Mouse (Mus musculus) forebrain, embryonic 16.5 days (tissue): ENCODE results near the gene 3110040N11Rik. TPM values are rescaled to one million over a fixed set of nuclear protein-coding genes. Genes with fewer than 3 reads are reported as not detected.

Experiments used
- ATAC-seq: fragments of 200-750 bp; cut with Nextera tagmentation; 2 replicates; pipeline ENCODE4 v1.8.0; 2017; ENCODE audit warnings: mild to moderate bottlenecking, moderate library complexity
- H3K27ac ChIP-seq: fragments of 300-500 bp; sonication (generic); 2 replicates; pipeline ENCODE4 v1.5.1; 2014; ENCODE audit warnings: low read length, control low read depth
- H3K27me3 ChIP-seq: fragments of 300-500 bp; sonication (generic); replicated peaks from 2 replicates; pipeline ENCODE4 v1.6.1; 2014; ENCODE audit warnings: low read length; ENCODE audit not compliant: control insufficient read depth, insufficient read depth
- H3K36me3 ChIP-seq: fragments of 300-500 bp; sonication (generic); 2 replicates; pipeline ENCODE4 v1.6.1; 2014; ENCODE audit not compliant: control insufficient read depth, insufficient read depth
- H3K4me1 ChIP-seq: fragments of 300-500 bp; sonication (generic); replicated peaks from 2 replicates; pipeline ENCODE4 v1.6.1; 2014; ENCODE audit warnings: low read length; ENCODE audit not compliant: control insufficient read depth, insufficient read depth
- H3K4me2 ChIP-seq: fragments of 300-500 bp; sonication (generic); 2 replicates; pipeline ENCODE4 v1.6.1; 2014; ENCODE audit warnings: mild to moderate bottlenecking, low read length, control low read depth
- H3K4me3 ChIP-seq: fragments of 300-500 bp; sonication (generic); replicated peaks from 2 replicates; pipeline ENCODE4 v1.5.1; 2014; ENCODE audit warnings: mild to moderate bottlenecking, low read length, control low read depth
- H3K9ac ChIP-seq: fragments of 300-500 bp; sonication (generic); replicated peaks from 2 replicates; pipeline ENCODE4 v1.6.1; 2014; ENCODE audit warnings: low read depth, low read length, control low read depth
- H3K9me3 ChIP-seq: fragments of 300-500 bp; sonication (generic); 2 replicates; pipeline ENCODE4 v1.6.1; 2016; ENCODE audit warnings: low read length; ENCODE audit not compliant: control insufficient read depth
- WGBS: fragments of 180-500 bp; shearing (Covaris S2); extraction: QIAGEN DNeasy Blood & Tissue Kit; methylation state at CpG from one replicate; pipeline ENCODE4 v1.1.7; 2014; 5-methylcytosine and 5-hydroxymethylcytosine counted together
- polyA plus RNA-seq: library from polyadenylated mRNA; unstranded; fragments of >200 nt; fragmentation: Nextera tagmentation; extraction: Ambion mirVana; gene quantifications from 2 replicates; pipeline ENCODE4 v1.2.1, GENCODE M21; 2015

The 3110040N11Rik gene
- polyA plus RNA-seq, 1 experiment from 2014 or later: 51.0 TPM

GRCm38 (mm10) chr7:81824906-81825305 lies 35.6 kb upstream of the 3110040N11Rik start:
- H3K4me1 ChIP-seq: peaks cover 34% of the 10 kb centered on the region
- H3K9me3 ChIP-seq: no peaks in the 10 kb centered on the region
- H3K4me2 ChIP-seq: no peak overlapping the region
- H3K27ac ChIP-seq: no peak overlapping the region
- no peak overlapping the region for H3K9ac ChIP-seq
- no peaks in the 10 kb centered on the region for H3K27me3 ChIP-seq
- WGBS: 73% methylated on average over 3 of the region's 3 CpGs
- no peak for ATAC-seq
- no peaks in the 10 kb centered on the region for H3K36me3 ChIP-seq
- no peak overlapping the region for H3K4me3 ChIP-seq

GRCm38 (mm10) chr7:81806067-81806466 lies 16.8 kb upstream of the 3110040N11Rik start:
- 65% methylated on average over 5 of the region's 5 CpGs for WGBS
- no peak overlapping the region for H3K27ac ChIP-seq
- H3K4me2 ChIP-seq: no peak overlapping the region
- no peaks in the 10 kb centered on the region for H3K36me3 ChIP-seq
- no peak overlapping the region for H3K4me3 ChIP-seq
- H3K9ac ChIP-seq: no peak overlapping the region
- peaks cover 4% of the 10 kb centered on the region; the same call in 1 of the 2 replicates for H3K4me1 ChIP-seq
- peak; percentile 31; the same call in 1 of the 2 replicates for ATAC-seq
- H3K9me3 ChIP-seq: no peaks in the 10 kb centered on the region
- H3K27me3 ChIP-seq: no peaks in the 10 kb centered on the region

GRCm38 (mm10) chr7:81788536-81788935 lies 742 bp downstream of the 3110040N11Rik start:
- H3K4me1 ChIP-seq: peaks cover 11% of the 10 kb centered on the region
- H3K27ac ChIP-seq: peak overlapping the region; percentile 97
- peak overlapping the region; percentile 64 for H3K4me3 ChIP-seq
- no peaks in the 10 kb centered on the region for H3K27me3 ChIP-seq
- peak; percentile 24; the same call in 1 of the 2 replicates for ATAC-seq
- 1% methylated on average over 5 of the region's 5 CpGs for WGBS
- 0 out of 2 replicates have a peak, but pooled peaks cover 6% of the 10 kb centered on the region for H3K36me3 ChIP-seq
- peak overlapping the region; percentile 74 for H3K9ac ChIP-seq
- H3K4me2 ChIP-seq: peak overlapping the region; percentile 70
- no peaks in the 10 kb centered on the region for H3K9me3 ChIP-seq

DNA sequence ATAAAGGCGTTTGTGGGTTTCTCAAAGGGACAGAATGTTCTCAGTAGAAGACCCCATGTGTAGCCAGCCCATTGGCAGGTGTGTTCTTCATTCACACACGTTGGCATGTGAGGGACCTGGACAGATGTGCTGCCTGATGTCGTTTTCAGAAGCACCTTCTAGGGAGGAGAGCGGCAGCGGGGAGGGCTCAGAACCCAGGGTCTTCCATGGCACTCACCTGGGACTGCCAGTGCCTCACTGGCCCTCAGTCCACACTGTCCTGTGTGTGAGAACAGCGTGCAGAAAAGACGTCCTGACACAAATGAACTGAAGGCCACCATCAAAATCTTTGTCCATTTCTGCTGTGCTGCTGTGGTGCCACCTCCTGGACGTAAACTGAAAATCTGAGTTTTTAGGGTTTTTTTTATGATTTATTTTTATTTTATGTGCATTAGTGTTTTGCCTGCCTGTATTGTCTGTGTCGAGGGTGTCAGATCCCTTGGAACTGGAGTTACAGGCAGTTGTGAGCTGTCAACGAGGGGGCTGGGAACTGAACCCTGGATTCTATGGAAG lies 11.5 kb downstream of the 3110040N11Rik start:
- WGBS: 73% methylated on average over 10 of the region's 10 CpGs
- H3K9me3 ChIP-seq: peaks cover 9% of the 10 kb centered on the region; the same call in 1 of the 2 replicates
- no peak overlapping the region for H3K9ac ChIP-seq
- H3K4me2 ChIP-seq: no peak overlapping the region
- no peaks in the 10 kb centered on the region for H3K27me3 ChIP-seq
- ATAC-seq: peak; percentile 55; the same call in 1 of the 2 replicates
- H3K27ac ChIP-seq: no peak overlapping the region
- peaks cover 17% of the 10 kb centered on the region for H3K36me3 ChIP-seq
- no peak overlapping the region for H3K4me3 ChIP-seq
- no peaks in the 10 kb centered on the region for H3K4me1 ChIP-seq

DNA sequence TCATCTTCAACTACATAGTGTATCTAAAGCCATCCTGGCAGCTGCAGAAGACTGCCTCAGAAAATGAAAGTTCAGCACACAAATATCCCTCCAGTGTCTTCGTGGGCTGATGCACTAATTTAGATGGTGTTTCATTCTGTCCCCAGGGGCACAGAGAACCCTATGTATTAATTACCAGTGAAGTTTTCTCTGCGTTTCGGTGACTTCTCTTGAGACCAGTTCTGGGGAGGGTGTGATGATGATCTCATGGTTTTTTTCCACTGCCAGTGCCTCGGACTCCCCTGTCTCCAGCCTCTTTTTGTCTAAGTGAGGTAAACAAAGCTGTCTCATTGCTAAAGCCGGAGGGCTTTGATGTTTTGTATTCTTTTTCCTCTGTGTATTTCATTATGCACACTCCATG lies 14.0 kb downstream of the 3110040N11Rik start:
- Histone ChIP-seq H3K36me3 (peaks cover 7% of the 10 kb centered on the region), H3K9me3 (peaks cover 4% of the 10 kb centered on the region; the same call in 1 of the 2 replicates), H3K27me3 (no peaks in the 10 kb centered on the region), H3K4me1 (no peaks in the 10 kb centered on the region), H3K27ac (no peak overlapping the region), H3K4me3 (no peak overlapping the region), H3K4me2 (no peak overlapping the region), H3K9ac (no peak overlapping the region)
- 57% methylated on average over 5 of the region's 5 CpGs for WGBS
- no peak for ATAC-seq

DNA sequence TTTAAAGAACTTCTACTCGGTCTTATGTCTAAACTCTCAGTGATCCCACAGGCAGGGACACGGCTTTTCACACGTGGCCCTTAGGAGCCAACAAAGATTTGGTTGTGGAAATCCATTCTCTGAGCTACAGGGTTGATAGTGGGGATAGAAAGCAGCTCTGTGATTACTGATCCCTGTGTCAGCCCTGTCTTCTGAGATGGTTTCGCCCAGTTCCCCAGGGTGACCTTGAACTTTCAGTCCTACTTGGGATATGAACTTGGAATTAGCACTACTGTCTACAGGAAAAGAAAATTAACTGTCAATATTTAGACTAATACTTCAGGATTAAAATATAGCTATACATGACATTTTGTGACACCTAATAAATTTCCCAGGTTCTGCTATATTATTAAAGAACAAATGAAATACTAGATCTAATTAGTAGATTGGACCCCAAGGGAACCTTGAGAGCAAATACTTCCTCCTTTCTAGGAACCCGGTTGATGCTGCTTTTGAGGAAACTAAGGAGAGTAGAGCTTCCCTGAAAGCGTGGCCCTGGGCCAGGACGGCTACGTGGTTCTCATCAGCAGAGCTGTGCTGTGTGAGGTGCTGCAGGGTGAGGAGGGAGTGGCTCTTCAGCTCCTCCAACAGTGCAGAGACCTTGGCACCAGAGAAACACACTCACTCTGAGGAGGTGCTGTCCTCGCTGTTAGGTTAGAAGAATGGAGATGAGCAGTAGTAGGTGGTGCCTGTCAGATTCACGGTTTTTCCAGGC lies 16.3 kb downstream of the 3110040N11Rik start:
- no peak overlapping the region for H3K9ac ChIP-seq
- H3K4me3 ChIP-seq: no peak overlapping the region
- H3K9me3 ChIP-seq: peaks cover 3% of the 10 kb centered on the region; the same call in 1 of the 2 replicates
- H3K36me3 ChIP-seq: no peaks in the 10 kb centered on the region
- no peak for ATAC-seq
- H3K27ac ChIP-seq: no peak overlapping the region
- H3K27me3 ChIP-seq: no peaks in the 10 kb centered on the region
- H3K4me2 ChIP-seq: no peak overlapping the region
- H3K4me1 ChIP-seq: no peaks in the 10 kb centered on the region
- 85% methylated on average over 10 of the region's 10 CpGs for WGBS

DNA sequence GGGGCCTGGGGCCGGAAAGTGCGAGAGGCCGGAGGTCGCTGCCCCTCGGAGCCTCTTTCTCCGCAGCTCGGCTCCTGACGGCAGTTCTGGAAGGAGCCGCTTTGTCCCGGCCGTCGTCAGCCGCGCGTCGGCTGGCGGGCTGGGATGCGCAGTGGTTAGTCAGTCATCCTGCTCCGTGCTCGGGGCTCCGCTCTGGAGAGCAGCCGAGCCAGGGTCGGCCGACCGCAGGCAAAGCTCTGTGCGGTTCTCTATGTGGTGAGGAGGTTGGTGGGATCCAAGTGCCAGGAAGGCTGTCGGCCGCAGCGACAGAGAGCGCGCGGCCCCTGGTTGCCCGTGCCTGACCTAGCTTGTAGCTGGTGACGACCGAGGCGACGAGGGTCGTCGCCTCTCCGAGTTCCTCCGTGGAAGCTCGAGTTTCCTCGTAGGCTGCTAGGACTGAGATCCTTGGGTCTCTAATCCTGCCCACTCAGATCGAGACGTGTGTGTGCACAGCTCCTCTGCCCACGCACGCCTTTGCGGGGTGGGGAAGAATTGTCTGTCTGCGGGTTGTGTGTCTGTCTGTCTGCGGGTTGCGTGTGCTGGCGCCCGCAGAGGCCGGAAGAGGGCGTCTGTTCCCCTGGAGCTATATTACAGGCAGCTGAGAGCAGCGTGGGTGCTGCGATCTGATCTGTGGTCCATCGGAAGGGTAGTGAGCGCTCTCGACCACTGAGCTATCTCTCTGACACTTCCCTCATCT lies 26.0 kb downstream of the 3110040N11Rik start:
- Histone ChIP-seq H3K36me3 (no peaks in the 10 kb centered on the region), H3K4me1 (peaks cover 19% of the 10 kb centered on the region), H3K27ac (peak overlapping the region; percentile 87), H3K4me2 (peak overlapping the region; percentile 97), H3K4me3 (peak overlapping the region; percentile 94), H3K9me3 (no peaks in the 10 kb centered on the region), H3K9ac (peak overlapping the region; percentile 90), H3K27me3 (no peaks in the 10 kb centered on the region)
- 2% methylated on average over 60 of the region's 60 CpGs for WGBS
- peak; percentile 57 for ATAC-seq

- Histone ChIP-seq H3K27ac (peak within 1 kb of the TSS; percentile 87), H3K4me3 (peak within 1 kb of the TSS; percentile 94), H3K4me1 (peaks cover 19% of the 10 kb centered on the region), H3K36me3 (no peaks in the 10 kb centered on the region), H3K9me3 (no peaks in the 10 kb centered on the region), H3K27me3 (no peaks in the 10 kb centered on the region), H3K9ac (peak within 1 kb of the TSS; percentile 90), H3K4me2 (peak within 1 kb of the TSS; percentile 97)
- peak; percentile 96 for ATAC-seq
- under 1% methylated on average over 55 of the region's 56 CpGs for WGBS
Measured at GRCm38 (mm10) chr7:81762180-81763109, 26.8 kb downstream of the 3110040N11Rik start, which contains the start of gene Ramac. Gene Ramac (plus strand): TSS chr7:81762925.
